Mouse (Mus musculus) forebrain, embryonic 10.5 days (tissue): ENCODE results near the gene Alkbh7. TPM values are rescaled to one million over a fixed set of nuclear protein-coding genes. Genes with fewer than 3 reads are reported as not detected.

Experiments used
- polyA plus RNA-seq: library from polyadenylated mRNA; unstranded; fragments of >200 nt; fragmentation: Nextera tagmentation; extraction: Ambion mirVana; gene quantifications from 2 replicates; pipeline ENCODE4 v1.2.1, GENCODE M21; 2016

The Alkbh7 gene
- polyA plus RNA-seq, 1 experiment from 2014 or later: 37.0 TPM

Other genes starting within 250 kb of the Alkbh7 start
- gene Nrtn, start 239.8 kb upstream of the Alkbh7 start, polyA plus RNA-seq: 3.2 and 3.5 TPM in 2 replicates
- gene Dus3l, start 232.6 kb upstream of the Alkbh7 start, polyA plus RNA-seq: 46.0 and 46.2 TPM in 2 replicates
- gene Prr22, start 227.1 kb upstream of the Alkbh7 start, polyA plus RNA-seq: 1.8 and 1.9 TPM in 2 replicates
- 7.8 and 9.6 TPM in 2 replicates for gene Rfx2, start 166.3 kb upstream of the Alkbh7 start, polyA plus RNA-seq
- not detected in 2 replicates for gene Acsbg2, start 122.9 kb upstream of the Alkbh7 start, polyA plus RNA-seq
- 0.26 and 0.46 TPM in 2 replicates for gene 1700061G19Rik, start 121.9 kb upstream of the Alkbh7 start, polyA plus RNA-seq
- gene Mllt1, start 61.9 kb upstream of the Alkbh7 start, polyA plus RNA-seq: 72.7 and 74.6 TPM in 2 replicates
- gene Acer1, start 15.2 kb upstream of the Alkbh7 start, polyA plus RNA-seq: not detected in 2 replicates
- gene Clpp, start 7.0 kb upstream of the Alkbh7 start, polyA plus RNA-seq: 186 and 188 TPM in 2 replicates
- gene Pspn, start 2.7 kb downstream of the Alkbh7 start, polyA plus RNA-seq: 0.35 and 0.50 TPM in 2 replicates
- gene Gtf2f1, start 13.9 kb downstream of the Alkbh7 start, polyA plus RNA-seq: 82.3 and 83.9 TPM in 2 replicates
- 0.34 and 0.43 TPM in 2 replicates for gene Gm17949, start 14.1 kb downstream of the Alkbh7 start, polyA plus RNA-seq
- 47.7 and 50.2 TPM in 2 replicates for gene Khsrp, start 34.2 kb downstream of the Alkbh7 start, polyA plus RNA-seq
- not detected in 2 replicates for gene Slc25a41, start 44.3 kb downstream of the Alkbh7 start, polyA plus RNA-seq
- 3.6 and 4.0 TPM in 2 replicates for gene Crb3, start 61.8 kb downstream of the Alkbh7 start, polyA plus RNA-seq
- 10.0 and 10.6 TPM in 2 replicates for gene Slc25a23, start 62.5 kb downstream of the Alkbh7 start, polyA plus RNA-seq
- 2.7 and 4.1 TPM in 2 replicates for gene Dennd1c, start 81.2 kb downstream of the Alkbh7 start, polyA plus RNA-seq
- gene Tubb4a, start 90.4 kb downstream of the Alkbh7 start, polyA plus RNA-seq: 36.2 and 40.1 TPM in 2 replicates
- gene Tnfsf9, start 108.0 kb downstream of the Alkbh7 start, polyA plus RNA-seq: 10.6 and 11.3 TPM in 2 replicates
- not detected in 2 replicates for gene Cd70, start 152.4 kb downstream of the Alkbh7 start, polyA plus RNA-seq
- gene Tnfsf14, start 196.8 kb downstream of the Alkbh7 start, polyA plus RNA-seq: 0.15 and 0.16 TPM in 2 replicates
- 0.30 TPM in 1 of 2 replicates, not detected in the other for gene C3, start 230.8 kb downstream of the Alkbh7 start, polyA plus RNA-seq